11 mouse cellular contexts compared by ENCODE assay signal in genomic region chr6:90507443-90507842, GRCm38 (mm10). TPM values are rescaled to one million over a fixed set of nuclear protein-coding genes. Genes with fewer than 3 reads are reported as not detected.
DNase-seq lines count a peak whose midpoint lies in the region; ATAC-seq and TF ChIP-seq lines count a peak whose summit lies in the region.
"Had no signal": no experiment of that assay in that cellular context is flagged by ENCODE, and none has a peak within 500 bp of the region (broad histone marks: within the 10 kb centered on the region; RNA-seq: fewer than 3 reads in every experiment).

No protein-coding gene starts in this region.

- H3K36me3 ChIP-seq in heart, embryonic 15.5 days, result no peaks in the 10 kb centered on the region
- no peaks in the 10 kb centered on the region for H3K36me3 ChIP-seq in lung, embryonic 14.5 days (ENCODE audit: insufficient read depth)
- no peaks in the 10 kb centered on the region for H3K36me3 ChIP-seq in forebrain, embryonic 14.5 days (ENCODE audit: control insufficient read depth, insufficient read depth, low read length)
- H3K36me3 ChIP-seq in neural tube, embryonic 15.5 days, result no peaks in the 10 kb centered on the region

- H3K4me1 ChIP-seq in heart, embryonic 15.5 days (replicated peaks), result peaks cover 44% of the 10 kb centered on the region
- H3K4me1 ChIP-seq in lung, embryonic 14.5 days (ENCODE audit: insufficient read depth), result peaks cover 32% of the 10 kb centered on the region
- H3K4me1 ChIP-seq in forebrain, embryonic 14.5 days (ENCODE audit: control insufficient read depth, insufficient read depth, low read length), result peaks cover 32% of the 10 kb centered on the region
- peaks cover 32% of the 10 kb centered on the region for H3K4me1 ChIP-seq in neural tube, embryonic 15.5 days

- peak overlapping the region; percentile 94 for H3K27ac ChIP-seq in heart, embryonic 15.5 days
- peak overlapping the region; percentile 76; the same call in 1 of the 2 replicates for H3K27ac ChIP-seq in lung, embryonic 14.5 days (ENCODE audit: low read depth)
- H3K27ac ChIP-seq in forebrain, embryonic 14.5 days (ENCODE audit: low read depth, low read length), result peak overlapping the region; percentile 73; the same call in 1 of the 2 replicates
- H3K27ac ChIP-seq in neural tube, embryonic 15.5 days (replicated peaks), result peak overlapping the region; percentile 81
- H3K27ac ChIP-seq: liver, embryonic 14.5 days had no signal

- H3K4me3 ChIP-seq in heart, embryonic 15.5 days, result no peak overlapping the region
- H3K4me3 ChIP-seq in lung, embryonic 14.5 days (ENCODE audit: low read depth, low read length), result no peak overlapping the region
- H3K4me3 ChIP-seq in forebrain, embryonic 14.5 days (ENCODE audit: low read depth, low read length), result no peak overlapping the region
- H3K4me3 ChIP-seq in neural tube, embryonic 15.5 days (replicated peaks), result no peak overlapping the region

- H3K27me3 ChIP-seq in heart, embryonic 15.5 days, result no peaks in the 10 kb centered on the region
- H3K27me3 ChIP-seq in lung, embryonic 14.5 days (ENCODE audit: insufficient read depth, low read length), result no peaks in the 10 kb centered on the region
- no peaks in the 10 kb centered on the region for H3K27me3 ChIP-seq in forebrain, embryonic 14.5 days (replicated peaks; ENCODE audit: control insufficient read depth, insufficient read depth, low read length)
- H3K27me3 ChIP-seq in neural tube, embryonic 15.5 days (replicated peaks), result no peaks in the 10 kb centered on the region

- no peak for DNase-seq in heart, postnatal 36 days
- DNase-seq in lung, embryonic 14.5 days, result no peak
- no peak for DNase-seq in lung, postnatal 4 days
- DNase-seq in forebrain, embryonic 14.5 days (ENCODE audit: low spot score), result no peak
- no peak for DNase-seq in spleen, adult 18-20 months
- DNase-seq in thymus, postnatal 36 days, result no peak
- DNase-seq: thymus, adult 2 months had no signal

- TF ChIP-seq CTCF in lung, embryonic 14.5 days (IDR thresholded peaks at IDR 0.05; ENCODE audit: low read depth), result no peak

- no peak for ATAC-seq in heart, embryonic 15.5 days (replicated peaks; ENCODE audit: insufficient number of reproducible peaks, insufficient read depth, low FRiP score, low read depth)
- ATAC-seq in lung, embryonic 14.5 days (ENCODE audit: insufficient read depth), result no peak
- ATAC-seq in forebrain, embryonic 14.5 days, result no peak
- no peak for ATAC-seq in neural tube, embryonic 15.5 days (ENCODE audit: low FRiP score)

- no peak overlapping the region; the same call in 1 of the 2 replicates for H3K4me2 ChIP-seq in heart, embryonic 15.5 days
- H3K4me2 ChIP-seq in lung, embryonic 14.5 days, result no peak overlapping the region
- H3K4me2 ChIP-seq in forebrain, embryonic 14.5 days (ENCODE audit: low read length), result peak overlapping the region; percentile 4; the same call in 1 of the 2 replicates
- H3K4me2 ChIP-seq in neural tube, embryonic 15.5 days, result no peak overlapping the region

- H3K9ac ChIP-seq in heart, embryonic 15.5 days, result no peak overlapping the region
- no peak overlapping the region for H3K9ac ChIP-seq in lung, embryonic 14.5 days
- 0 out of 2 replicates have a peak overlapping the region, but pooled peaks have one; percentile 2 for H3K9ac ChIP-seq in forebrain, embryonic 14.5 days (ENCODE audit: low read length)
- H3K9ac ChIP-seq in neural tube, embryonic 15.5 days (replicated peaks), result no peak overlapping the region
- H3K9ac ChIP-seq: liver, embryonic 14.5 days had no signal

- H3K9me3 ChIP-seq in heart, embryonic 15.5 days (replicated peaks), result no peaks in the 10 kb centered on the region
- H3K9me3 ChIP-seq in lung, embryonic 14.5 days (ENCODE audit: low read depth, low read length), result no peaks in the 10 kb centered on the region
- H3K9me3 ChIP-seq in forebrain, embryonic 14.5 days (replicated peaks; ENCODE audit: control insufficient read depth, low read length), result no peaks in the 10 kb centered on the region
- H3K9me3 ChIP-seq in neural tube, embryonic 15.5 days (replicated peaks), result no peaks in the 10 kb centered on the region

- intact Hi-C loops in heart, postnatal 36 days (cut with DNase I), result loop anchor here (1.0 to 2.0 kb wide), 3 partner anchors 27 to 44 kb away; no protein-coding TSS in a partner anchor

RNA-seq across cellular contexts. Expression of gene Aldh1l1, which starts 21.2 kb away (rescaled TPM):
- 1.8 and 3.6 TPM in 2 replicates for polyA plus RNA-seq in heart, embryonic 15.5 days (2015; fragmentation: Nextera tagmentation; extraction: Ambion mirVana)
- 1 to 10 TPM; 1.9 to 2.2 TPM for total RNA-seq in heart, postnatal 36 days (2021)
- 0.74 and 0.78 TPM in 2 replicates for polyA plus RNA-seq in lung, embryonic 14.5 days (2014; fragmentation: Nextera tagmentation; extraction: Ambion mirVana)
- polyA plus RNA-seq in forebrain, embryonic 14.5 days (2014; fragmentation: Nextera tagmentation; extraction: Ambion mirVana), result 15.8 and 24.1 TPM in 2 replicates
- 60.1 and 68.2 TPM in 2 replicates for polyA plus RNA-seq in neural tube, embryonic 15.5 days (2015; fragmentation: Nextera tagmentation; extraction: Ambion mirVana)

RNA-seq across cellular contexts. Expression of gene Klf15, which starts 45.1 kb away (rescaled TPM):
- 22.5 and 22.8 TPM in 2 replicates for polyA plus RNA-seq in heart, embryonic 15.5 days (2015; fragmentation: Nextera tagmentation; extraction: Ambion mirVana)
- 10 to 100 TPM; 60.8 to 87.4 TPM for total RNA-seq in heart, postnatal 36 days (2021)
- 8.1 and 10.9 TPM in 2 replicates for polyA plus RNA-seq in lung, embryonic 14.5 days (2014; fragmentation: Nextera tagmentation; extraction: Ambion mirVana)
- 10.3 and 12.0 TPM in 2 replicates for polyA plus RNA-seq in forebrain, embryonic 14.5 days (2014; fragmentation: Nextera tagmentation; extraction: Ambion mirVana)
- 16.9 and 18.5 TPM in 2 replicates for polyA plus RNA-seq in neural tube, embryonic 15.5 days (2015; fragmentation: Nextera tagmentation; extraction: Ambion mirVana)
- total RNA-seq: CH12.LX had no signal
